Mouse (Mus musculus): ENCODE results near the gene Exoc6b.

Gene Exoc6b

GRCm38 (mm10) chr6:84882663-84883517 is 186.4 kb downstream of the Exoc6b start:
- no peak for DNase-seq (ENCODE audit: low read depth)

- DNase-seq (ENCODE audit: low read depth): peak; percentile 93
Measured at GRCm38 (mm10) chr6:84875869-84876268, 193.4 kb downstream of the Exoc6b start.

- DNase-seq (ENCODE audit: low read depth): peak; percentile 32
Measured at GRCm38 (mm10) chr6:84867114-84867513, 202.2 kb downstream of the Exoc6b start.

DNA sequence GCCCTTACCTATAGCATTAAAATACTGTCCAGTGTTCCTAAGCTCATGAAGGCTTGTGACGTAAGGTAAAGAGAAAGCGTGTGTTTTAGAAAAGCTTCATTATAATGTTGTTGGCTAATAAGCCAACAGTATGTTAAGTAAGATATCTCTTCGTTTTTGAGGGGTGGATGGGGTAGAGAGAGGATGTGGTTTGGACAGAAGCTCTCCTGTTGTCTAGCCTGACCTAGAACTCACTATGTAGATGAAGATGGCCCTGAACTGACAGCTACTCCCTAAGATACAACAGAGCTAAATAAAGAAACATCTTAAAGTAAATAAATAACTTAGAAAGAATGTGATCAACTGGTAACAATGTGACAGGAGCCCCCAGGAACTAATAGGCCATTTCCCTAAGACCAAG is 204.7 kb downstream of the Exoc6b start:
- DNase-seq (ENCODE audit: low read depth): no peak

DNA sequence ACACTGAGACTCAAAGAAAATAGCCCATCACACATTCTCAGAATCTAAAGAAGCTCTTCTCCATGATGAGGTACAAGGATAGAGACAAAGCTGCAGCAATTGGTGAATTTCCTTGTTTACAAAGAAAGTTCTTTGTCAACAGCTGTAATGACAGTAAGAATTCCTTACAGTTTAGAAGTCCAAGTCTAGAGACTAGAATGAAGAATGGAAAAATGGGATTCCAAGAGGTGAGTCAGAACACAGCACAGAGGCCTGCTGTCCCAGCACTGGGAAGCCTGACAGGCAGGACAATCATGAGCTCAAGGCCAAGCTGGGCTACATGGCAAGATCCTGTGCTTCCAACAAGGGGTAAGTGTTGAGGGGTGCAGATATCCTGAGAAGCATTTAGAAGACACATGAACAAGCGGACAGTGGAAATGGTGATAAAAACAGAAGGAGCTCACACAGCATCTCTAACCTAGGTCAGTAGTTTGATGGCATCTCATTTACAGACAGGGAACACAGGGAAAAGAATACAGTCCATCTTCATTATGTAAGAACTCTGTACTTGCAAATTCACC is 205.4 kb downstream of the Exoc6b start:
- DNase-seq (ENCODE audit: low read depth): peak; percentile 28

DNA sequence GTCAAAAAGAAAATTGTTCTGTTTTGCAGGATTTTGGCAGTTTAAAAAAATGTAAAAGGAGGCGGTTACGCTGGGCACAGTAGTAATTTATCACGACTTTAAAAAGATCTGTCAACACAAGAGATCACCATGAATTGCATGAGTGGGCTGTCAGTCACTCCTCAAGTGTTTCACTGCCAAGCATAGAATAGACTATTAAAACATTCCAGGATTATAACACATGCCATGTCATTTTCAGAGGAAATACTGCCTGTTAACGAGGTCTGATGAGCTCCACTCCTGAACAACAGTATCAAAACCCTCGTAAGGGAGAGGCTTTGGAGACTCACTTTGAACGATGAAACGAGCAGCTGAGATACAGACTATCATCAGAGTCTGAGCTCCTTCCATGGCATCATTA is 223.6 kb downstream of the Exoc6b start:
- no peak for DNase-seq (ENCODE audit: low read depth)

- no peak for DNase-seq (ENCODE audit: low read depth)
Measured at GRCm38 (mm10) chr6:84841138-84841537, 228.2 kb downstream of the Exoc6b start.

GRCm38 (mm10) chr6:84807546-84807945 is 261.8 kb downstream of the Exoc6b start:
- DNase-seq (ENCODE audit: low read depth): no peak

DNA sequence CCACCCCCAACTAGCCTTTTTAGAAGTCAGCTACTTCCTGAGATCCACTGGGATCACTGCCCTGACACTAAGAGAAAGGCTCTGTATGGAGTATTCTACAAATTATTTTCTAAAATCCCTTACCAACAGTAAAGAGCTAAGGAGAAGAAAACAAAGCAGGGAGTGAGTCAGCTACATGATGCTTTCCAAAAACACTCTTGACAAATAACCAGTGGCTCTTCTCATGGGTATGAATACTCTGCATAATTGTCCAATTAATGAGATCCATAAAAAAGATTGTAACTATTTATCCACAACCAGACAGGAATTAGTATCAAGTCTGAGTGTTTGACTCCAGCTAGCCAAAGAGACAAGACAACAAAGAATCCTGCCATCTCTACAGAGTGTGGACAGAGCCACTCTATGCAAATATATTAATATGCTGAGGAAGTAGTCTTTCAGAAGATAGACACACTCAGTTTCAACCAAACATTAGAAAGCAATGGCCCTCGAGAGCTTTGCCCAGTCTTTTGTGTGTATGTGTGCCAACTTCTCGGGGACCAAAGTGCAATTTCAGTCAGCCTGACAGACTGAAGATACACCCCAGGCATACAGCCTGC is 263.1 kb downstream of the Exoc6b start:
- DNase-seq (ENCODE audit: low read depth): no peak

DNA sequence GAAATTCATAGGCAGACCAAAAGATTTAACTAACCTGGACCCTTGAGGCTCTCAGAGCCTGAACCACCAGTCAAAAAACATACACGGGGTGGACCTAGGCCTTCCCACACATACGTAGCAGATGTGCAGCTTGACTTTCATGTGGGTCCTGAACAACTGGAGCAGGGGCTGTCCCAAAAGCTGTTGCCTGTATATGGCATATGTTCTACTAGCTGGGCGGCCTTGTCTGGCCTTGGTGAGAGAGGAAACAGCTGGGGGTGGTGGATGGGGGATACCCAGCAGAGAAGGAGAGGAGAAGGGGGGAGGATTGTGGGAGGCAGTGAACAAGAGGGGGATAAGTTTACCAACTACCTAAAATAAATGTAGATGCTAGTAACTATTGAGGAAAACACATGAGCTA is 270.6 kb downstream of the Exoc6b start:
- DNase-seq (ENCODE audit: low read depth): no peak

- DNase-seq (ENCODE audit: low read depth): no peak
Measured at GRCm38 (mm10) chr6:84783994-84784393, 285.3 kb downstream of the Exoc6b start.

- DNase-seq (ENCODE audit: low read depth): no peak
Measured at GRCm38 (mm10) chr6:84779987-84780386, 289.3 kb downstream of the Exoc6b start.

DNA sequence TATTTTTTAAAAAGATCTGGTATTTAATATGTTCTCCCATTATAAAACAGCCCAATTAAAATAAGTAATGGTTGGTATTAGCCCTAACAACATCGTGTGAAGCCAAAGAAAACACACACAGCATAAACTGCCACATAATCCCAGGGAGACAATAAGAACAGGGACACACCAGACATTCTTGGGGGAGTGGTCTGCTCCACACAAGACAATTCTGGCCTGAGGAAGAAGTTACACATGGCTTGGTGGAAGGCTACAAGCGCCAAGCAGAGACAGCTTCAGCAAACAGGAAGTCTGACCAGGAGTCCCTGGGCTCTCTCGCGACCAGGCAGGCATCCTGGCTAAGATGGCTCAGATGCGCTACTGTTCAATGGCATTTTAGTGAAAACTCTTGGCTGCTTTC is 290.3 kb downstream of the Exoc6b start:
- no peak for DNase-seq (ENCODE audit: low read depth)

DNA sequence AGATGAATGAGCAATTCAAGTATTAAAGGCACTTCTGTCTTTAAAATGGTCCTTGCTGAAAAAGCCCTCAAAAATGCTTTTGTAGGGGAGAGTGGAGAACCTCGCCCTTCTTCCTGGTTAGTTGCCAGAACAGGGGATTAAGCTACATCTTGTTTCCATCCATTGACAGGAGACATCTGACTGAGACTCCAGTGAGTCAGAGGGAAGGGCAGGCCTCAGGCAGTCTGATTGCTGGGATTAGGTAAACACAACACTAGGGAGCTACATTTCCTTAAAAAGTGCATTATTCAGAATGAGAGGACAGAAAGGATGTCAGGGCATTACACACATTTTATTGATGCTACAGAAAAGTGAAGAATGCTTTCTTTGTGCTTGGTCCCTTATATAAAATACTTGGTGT is 293.4 kb downstream of the Exoc6b start:
- DNase-seq (ENCODE audit: low read depth): peak; percentile 49

GRCm38 (mm10) chr6:84755266-84755665 is 314.0 kb downstream of the Exoc6b start:
- no peak for DNase-seq (ENCODE audit: low read depth)

- no peak for DNase-seq (ENCODE audit: low read depth)
Measured at GRCm38 (mm10) chr6:84752806-84753420, 316.4 kb downstream of the Exoc6b start.

DNA sequence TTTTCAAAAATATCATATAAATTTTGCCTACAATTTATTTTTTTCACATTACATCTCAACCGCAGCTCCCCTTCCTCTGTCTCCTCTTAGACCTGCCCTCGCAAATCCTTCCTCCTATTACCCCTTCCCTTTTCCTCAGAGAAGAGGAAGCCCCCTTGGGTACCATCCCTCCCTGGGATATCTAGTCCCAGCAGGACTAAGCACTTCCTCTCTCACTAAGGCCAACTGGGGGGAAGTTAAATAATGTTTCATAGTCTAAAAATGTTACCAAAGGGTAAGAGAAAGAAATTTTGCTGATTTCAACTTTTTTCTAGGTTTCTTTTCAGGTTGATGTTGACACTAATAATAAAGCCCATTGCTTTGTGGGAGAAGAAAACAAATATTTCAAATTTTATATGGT is 317.9 kb downstream of the Exoc6b start:
- no peak for DNase-seq (ENCODE audit: low read depth)

DNA sequence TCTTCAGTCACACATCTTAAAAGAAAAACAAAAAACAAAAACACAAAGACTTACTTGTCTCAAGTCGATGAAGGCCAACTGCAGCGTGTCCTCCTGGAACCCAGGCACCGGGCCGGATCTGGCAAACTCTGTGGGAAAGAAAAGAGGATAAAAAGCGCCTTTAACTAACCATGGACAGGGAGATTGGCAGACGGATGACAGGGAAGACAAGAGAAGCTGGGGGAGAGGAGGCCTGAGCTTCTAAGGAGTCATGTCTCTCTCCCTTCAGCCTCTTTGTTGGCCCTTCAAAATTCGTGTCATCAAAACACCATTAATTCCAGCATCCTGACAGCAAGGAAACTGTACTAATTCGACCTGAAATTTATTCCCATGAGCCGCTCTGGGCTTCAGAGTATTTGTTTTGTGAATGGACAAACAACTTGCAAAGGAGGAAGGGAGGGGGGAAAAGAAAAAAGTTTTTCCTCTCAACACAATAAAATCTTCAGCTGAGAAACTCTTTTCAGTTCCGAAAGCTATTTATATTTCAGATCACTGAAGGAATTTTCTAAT is 322.4 kb downstream of the Exoc6b start:
- no peak for DNase-seq (ENCODE audit: low read depth)

GRCm38 (mm10) chr6:84746193-84746846 is 323.0 kb downstream of the Exoc6b start:
- DNase-seq (ENCODE audit: low read depth): no peak

DNA sequence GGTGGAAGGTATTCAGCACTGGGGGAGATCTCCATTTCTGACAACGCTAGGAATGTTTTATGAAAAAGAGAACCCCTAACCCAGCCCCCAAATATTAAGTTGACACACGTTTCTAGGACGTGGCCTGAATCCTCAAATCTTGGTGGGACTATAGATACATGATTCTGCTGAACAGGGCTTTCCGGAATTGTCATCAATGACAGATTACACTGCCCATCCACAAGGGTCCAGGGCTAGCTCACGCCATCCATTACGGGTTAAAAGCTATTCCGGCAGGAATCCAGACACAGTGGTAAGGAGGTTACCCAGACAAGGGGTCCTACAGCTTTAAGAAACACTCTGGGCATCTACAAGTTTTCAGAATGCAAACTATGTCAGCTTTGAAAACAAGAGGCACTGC is 323.7 kb downstream of the Exoc6b start:
- DNase-seq (ENCODE audit: low read depth): no peak

GRCm38 (mm10) chr6:84742227-84742626 is 327.1 kb downstream of the Exoc6b start:
- no peak for DNase-seq (ENCODE audit: low read depth)

GRCm38 (mm10) chr6:84736942-84737341 is 332.4 kb downstream of the Exoc6b start:
- no peak for DNase-seq (ENCODE audit: low read depth)

Data from fibroblast of lung, adult 2 months (primary cell).